ENCODE assay signal across 9 mouse cellular contexts in the genomic region with DNA sequence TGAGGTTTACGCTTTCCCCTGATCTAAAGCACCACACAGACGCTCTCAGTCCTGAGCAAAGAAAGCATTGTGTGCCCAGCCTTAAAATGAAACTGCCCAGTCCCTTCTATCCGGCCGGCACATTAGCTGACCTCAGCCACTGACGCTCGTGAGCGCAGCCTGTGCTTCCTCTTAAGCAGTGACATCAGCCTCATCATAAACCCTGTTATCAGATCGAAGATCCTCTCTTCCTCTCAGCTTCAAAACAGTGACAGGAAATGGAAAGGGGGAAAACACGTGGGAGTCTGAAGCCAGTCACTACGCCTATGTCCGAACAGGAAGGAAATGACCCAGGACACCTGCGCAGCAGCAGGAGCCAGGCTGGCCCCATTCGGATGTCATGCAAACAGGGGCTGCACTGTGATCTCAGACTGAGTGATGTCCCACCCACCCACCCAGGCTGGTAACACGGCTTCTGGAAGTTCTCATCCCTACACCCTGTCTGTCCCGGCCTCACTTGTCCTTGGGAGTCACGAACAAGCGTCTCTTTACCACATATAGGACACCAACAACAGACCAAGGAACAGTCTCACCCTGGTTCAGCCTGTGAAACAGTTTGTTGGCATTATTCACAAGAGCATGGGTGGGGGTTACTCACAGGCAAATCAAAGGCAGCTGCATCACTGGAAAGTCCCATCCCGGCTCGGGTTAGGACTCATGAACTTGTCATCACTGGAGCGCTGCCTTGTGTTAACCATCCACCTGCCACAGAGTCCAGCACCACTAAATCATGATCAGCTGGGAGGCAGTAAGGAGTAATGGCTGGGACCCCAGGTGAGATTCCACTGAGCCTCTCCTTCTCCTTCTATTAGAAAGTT. TPM values are rescaled to one million over a fixed set of nuclear protein-coding genes. Genes with fewer than 3 reads are reported as not detected.
A peak's percentile ranks its signal among the peaks of the same experiment; 100 is the strongest.
DNase-seq lines count a peak whose midpoint lies in the region; ATAC-seq lines count a peak whose summit lies in the region.
"Had no signal": no experiment of that assay in that cellular context is flagged by ENCODE, and none has a peak within 500 bp of the region (broad histone marks: within the 10 kb centered on the region; RNA-seq: fewer than 3 reads in every experiment).

No protein-coding gene starts in this region.

- H3K36me3 ChIP-seq in liver, embryonic 11.5 days (ENCODE audit: control insufficient read depth, insufficient read depth, low read length): no peaks in the 10 kb centered on the region
- H3K36me3 ChIP-seq in stomach, embryonic 14.5 days (ENCODE audit: control insufficient read depth, insufficient read depth, low read length): no peaks in the 10 kb centered on the region
- H3K36me3 ChIP-seq: embryonic facial prominence, embryonic 13.5 days had no signal

- H3K4me3 ChIP-seq in liver, embryonic 11.5 days (ENCODE audit: low read depth, low read length): no peak overlapping the region
- no peak overlapping the region for H3K4me3 ChIP-seq in stomach, embryonic 14.5 days (ENCODE audit: low read depth, low read length)
- H3K4me3 ChIP-seq: embryonic facial prominence, embryonic 13.5 days had no signal

- peak overlapping the region; percentile 38; the same call in 1 of the 2 replicates for H3K4me2 ChIP-seq in liver, embryonic 11.5 days
- H3K4me2 ChIP-seq in stomach, embryonic 14.5 days (replicated peaks; ENCODE audit: low read depth, low read length): 0 out of 2 replicates have a peak overlapping the region, but pooled peaks have one; percentile 0
- H3K4me2 ChIP-seq: embryonic facial prominence, embryonic 13.5 days had no signal

- H3K9me3 ChIP-seq in liver, embryonic 11.5 days (ENCODE audit: control insufficient read depth, low read length): no peaks in the 10 kb centered on the region
- no peaks in the 10 kb centered on the region for H3K9me3 ChIP-seq in stomach, embryonic 14.5 days (ENCODE audit: control insufficient read depth, low read depth, low read length)
- H3K9me3 ChIP-seq: embryonic facial prominence, embryonic 13.5 days had no signal

- no peak overlapping the region for H3K27ac ChIP-seq in liver, embryonic 11.5 days (ENCODE audit: low read depth, low read length)
- H3K27ac ChIP-seq in stomach, embryonic 14.5 days (ENCODE audit: low read length): no peak overlapping the region
- H3K27ac ChIP-seq: embryonic facial prominence, embryonic 13.5 days had no signal

- peak; percentile 23; the same call in 1 of the 2 replicates for ATAC-seq in liver, embryonic 11.5 days (replicated peaks; ENCODE audit: low FRiP score)
- no peak for ATAC-seq in stomach, embryonic 14.5 days (ENCODE audit: insufficient number of reproducible peaks, insufficient read depth, low FRiP score, low read depth)

- no peak overlapping the region for H3K9ac ChIP-seq in liver, embryonic 11.5 days (ENCODE audit: low read depth, low read length)
- H3K9ac ChIP-seq in stomach, embryonic 14.5 days (replicated peaks; ENCODE audit: low read depth, low read length): no peak overlapping the region
- H3K9ac ChIP-seq: embryonic facial prominence, embryonic 13.5 days had no signal

- no peaks in the 10 kb centered on the region for H3K4me1 ChIP-seq in liver, embryonic 11.5 days (replicated peaks; ENCODE audit: control insufficient read depth, insufficient read depth, low read length)
- H3K4me1 ChIP-seq in stomach, embryonic 14.5 days (ENCODE audit: control insufficient read depth, insufficient read depth, low read length): no peaks in the 10 kb centered on the region
- H3K4me1 ChIP-seq: embryonic facial prominence, embryonic 13.5 days had no signal

- WGBS in liver, embryonic 11.5 days: 35% methylated on average over 20 of the region's 20 CpGs
- WGBS in stomach, embryonic 14.5 days: 44% methylated on average over 20 of the region's 20 CpGs

- H3K27me3 ChIP-seq in liver, embryonic 11.5 days (replicated peaks; ENCODE audit: control insufficient read depth, insufficient read depth, low read length): no peaks in the 10 kb centered on the region; the same call in 1 of the 2 replicates
- H3K27me3 ChIP-seq in stomach, embryonic 14.5 days (ENCODE audit: control insufficient read depth, insufficient read depth, low read length): no peaks in the 10 kb centered on the region
- H3K27me3 ChIP-seq: embryonic facial prominence, embryonic 13.5 days had no signal

- DNase-seq in CD4-positive helper T cell, adult 2 months (ENCODE audit: low read depth, low spot score): peak; percentile 40
- peak; percentile 56 for DNase-seq in adrenal gland, postnatal 14 days
- peak; percentile 35 for DNase-seq in heart, postnatal 25 days (ENCODE audit: low spot score)
- no peak for DNase-seq in liver, embryonic 11.5 days (ENCODE audit: low spot score)
- no peak for DNase-seq in layer of hippocampus, adult 9-10 months (ENCODE audit: low spot score)
- no peak for DNase-seq in layer of hippocampus, adult 9-11 months
- DNase-seq in layer of hippocampus, postnatal 10 days (ENCODE audit: low spot score in 2 of 2): no peak

- intact Hi-C loops in heart, postnatal 25 days (cut with DNase I): loop anchor here (5.0 kb wide), 1 partner anchor 44 kb away; a partner anchor contains a TSS

RNA-seq across cellular contexts. Expression of a gene that starts 43.3 kb away (rescaled TPM):
- 44.5 and 61.0 TPM in 2 replicates for total RNA-seq in adrenal gland, postnatal 14 days (2021)
- 10 to 100 TPM; 26.9 to 34.2 TPM for total RNA-seq in heart, postnatal 25 days (2021)
- 18.5 and 18.8 TPM in 2 replicates for polyA plus RNA-seq in liver, embryonic 11.5 days (2014; fragmentation: Nextera tagmentation; extraction: Ambion mirVana)
- polyA plus RNA-seq in stomach, embryonic 14.5 days (2014; fragmentation: Nextera tagmentation; extraction: Ambion mirVana): 15.5 and 17.9 TPM in 2 replicates
- total RNA-seq in layer of hippocampus, postnatal 10 days (2021): 10 to 100 TPM; 89.4 to 99.1 TPM

Comparison
In these comparisons a context has a peak if more than half of its experiments do, and no peak if none do; other contexts are left out.
1. DNase-seq: peak in CD4-positive helper T cell, adult 2 months (single experiment), adrenal gland, postnatal 14 days (single experiment) and heart, postnatal 25 days (single experiment); none in liver, embryonic 11.5 days (single experiment), layer of hippocampus, adult 9-10 months (single experiment), layer of hippocampus, adult 9-11 months (single experiment) and layer of hippocampus, postnatal 10 days (0 of 2).